Mouse (Mus musculus) left cerebral cortex, postnatal 4 days (tissue): ENCODE measurements around the gene Fbxo11. TPM values are rescaled to one million over a fixed set of nuclear protein-coding genes. Genes with fewer than 3 reads are reported as not detected.
"Not testable (repeated sequence)": the region's sequence is repeated elsewhere in the genome, so short reads cannot be mapped to it uniquely, and the experiment has no call there.

Experiments
- DNase-seq: peaks from one replicate; pipeline ENCODE4 v3.0.0-alpha.2; 2022
- intact Hi-C: fragments of 180-260 bp; cut with DNase I; formaldehyde crosslinking; loops from one replicate; pipeline ENCODE4 v1.15.1; 2025
- total RNA-seq, 2 experiments: library from RNA; stranded (reverse); gene quantifications; 2 replicates each; pipeline ENCODE4 v1.2.3; 2021

The Fbxo11 gene
- total RNA-seq, 2 experiments from 2014 or later = 128 to 142 TPM

DNA sequence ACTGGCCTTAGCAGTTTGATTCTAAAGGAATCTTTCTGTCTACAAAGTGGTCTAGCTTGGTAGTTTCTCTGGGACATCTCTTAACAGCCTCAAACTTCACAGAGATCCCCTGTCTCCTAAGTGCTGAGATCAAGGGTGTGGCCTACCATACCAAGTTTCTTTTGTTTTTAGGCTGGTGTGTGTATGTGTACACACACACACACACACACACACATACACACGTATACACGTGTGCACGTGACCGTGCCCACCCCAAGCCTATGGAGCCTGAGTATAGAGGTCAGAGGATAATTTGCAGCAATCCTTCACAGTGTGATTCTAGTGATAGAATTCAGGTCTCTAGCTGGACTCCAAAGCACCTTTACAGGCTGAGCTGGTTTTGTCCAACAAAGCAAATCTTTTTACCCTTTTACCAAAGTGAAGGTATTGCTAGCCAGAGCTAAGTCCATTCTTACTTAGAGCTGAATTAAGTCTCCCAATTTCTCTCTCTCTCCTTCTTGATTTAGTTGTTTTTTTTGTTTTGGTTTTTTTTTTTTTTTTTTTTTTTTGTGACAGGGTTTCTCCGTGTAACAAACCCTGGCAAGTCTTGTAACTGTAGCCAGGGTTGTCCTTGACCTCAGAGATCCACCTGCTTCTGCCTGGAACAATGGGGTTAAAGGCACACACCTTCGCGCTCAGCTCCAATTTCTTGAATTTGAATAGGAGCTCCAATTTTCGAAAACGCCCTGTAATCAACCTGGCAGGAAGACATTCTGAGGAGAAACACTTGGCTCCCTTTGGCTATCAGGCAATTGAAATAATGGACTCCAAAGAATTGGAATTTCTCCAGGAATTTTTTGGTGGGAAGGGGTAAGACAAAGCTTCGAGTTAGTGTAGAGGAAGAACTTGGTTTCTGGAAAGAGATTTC, 91.6 kb downstream of the Fbxo11 start:
- intact Hi-C loops = no loop called here
- no peak for DNase-seq

GRCm38 (mm10) chr17:87972856-87973255, 92.2 kb downstream of the Fbxo11 start:
- intact Hi-C loops = no loop called here
- DNase-seq = no peak

DNA sequence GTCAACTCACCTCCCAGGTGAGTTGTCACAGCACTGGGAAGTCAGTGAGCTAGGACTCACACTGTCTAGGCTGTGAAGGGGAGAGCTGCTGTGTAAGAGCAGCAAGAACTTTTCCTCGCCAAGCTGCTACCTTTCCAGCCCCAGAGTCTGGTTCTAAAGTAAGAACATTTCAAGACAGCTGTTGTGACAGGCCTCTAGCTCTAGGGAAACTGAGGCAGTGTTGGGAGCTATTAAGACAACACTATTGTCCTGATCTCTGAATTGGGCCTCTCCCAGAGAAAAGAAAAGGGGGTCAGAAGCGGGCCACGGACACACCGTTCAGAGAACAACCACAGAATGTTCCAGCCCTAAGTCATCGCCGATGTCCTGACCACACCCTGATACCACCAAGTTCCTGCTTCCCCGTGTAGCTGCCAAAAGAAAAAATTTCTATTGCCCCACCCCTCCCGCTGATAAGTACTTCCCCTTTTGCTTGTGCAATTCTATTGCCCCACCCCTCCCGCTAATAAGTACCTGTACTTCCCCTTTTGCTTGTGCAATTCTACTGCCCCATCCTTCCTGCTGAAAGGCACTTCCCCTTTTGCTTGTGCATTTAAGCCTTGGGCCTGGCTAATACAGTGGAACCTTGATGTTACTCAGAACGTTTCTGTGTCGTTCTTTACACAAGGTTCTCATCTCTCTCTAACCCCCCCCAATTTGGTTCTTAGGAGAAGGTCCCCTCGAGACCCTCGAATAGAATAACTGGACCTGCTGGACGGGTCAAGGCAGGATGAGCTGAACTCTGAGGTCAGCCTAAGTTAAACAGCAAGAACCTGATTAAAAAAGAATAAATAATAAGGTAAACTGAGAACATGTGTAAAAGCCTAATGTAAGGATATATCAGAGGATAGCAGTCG, 93.1 kb downstream of the Fbxo11 start:
- DNase-seq, intact Hi-C loops: not testable (repeated sequence)

GRCm38 (mm10) chr17:87968483-87968926, 96.6 kb downstream of the Fbxo11 start:
- intact Hi-C loops = not testable (repeated sequence)

GRCm38 (mm10) chr17:87963081-87964075, 101.7 kb downstream of the Fbxo11 start:
- DNase-seq = no peak
- intact Hi-C loops = no loop called here

More at GRCm38 (mm10) chr17:87968483-87968926, 96.6 kb downstream of the Fbxo11 start:
- not testable (repeated sequence) for DNase-seq

GRCm38 (mm10) chr17:87959931-87960330, 105.2 kb downstream of the Fbxo11 start:
- DNase-seq, intact Hi-C loops: not testable (repeated sequence)

DNA sequence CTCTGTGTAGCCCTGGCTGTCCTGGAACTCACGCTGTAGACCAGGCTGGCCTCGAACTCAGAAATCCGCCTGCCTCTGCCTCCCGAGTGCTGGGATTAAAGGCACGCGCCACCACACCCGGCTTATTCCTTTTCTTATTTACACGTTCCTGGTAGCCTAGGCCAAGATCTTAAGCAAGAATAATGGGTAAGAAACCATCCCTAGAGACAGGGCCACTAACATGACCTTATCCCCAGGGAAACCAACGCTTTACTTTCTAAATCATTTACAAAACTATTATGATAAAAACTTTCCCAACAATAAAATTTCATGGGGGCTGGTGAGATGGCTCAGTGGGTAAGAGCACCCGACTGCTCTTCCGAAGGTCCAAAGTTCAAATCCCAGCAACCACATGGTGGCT, 105.7 kb downstream of the Fbxo11 start:
- DNase-seq, intact Hi-C loops: not testable (repeated sequence)

DNA sequence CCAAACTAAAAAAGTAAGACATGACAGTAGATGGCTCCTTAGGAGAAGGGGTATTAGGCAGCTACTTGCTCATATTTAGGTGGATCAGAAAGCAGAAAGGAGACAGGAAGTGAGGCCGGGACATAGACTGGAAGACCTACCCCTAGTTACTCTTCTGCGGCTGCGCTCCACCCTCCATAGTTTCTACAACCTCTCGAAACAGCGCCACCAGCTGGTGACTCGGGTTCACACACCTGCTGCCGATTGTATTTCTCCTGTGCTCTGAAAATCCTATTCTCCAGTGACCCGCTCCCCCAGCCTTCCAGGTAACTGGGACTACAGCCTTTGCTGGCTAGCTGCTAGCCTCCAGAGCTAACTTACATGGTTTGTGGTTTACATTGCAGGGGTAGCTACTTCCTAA, 106.8 kb downstream of the Fbxo11 start:
- DNase-seq = peak; percentile 16
- intact Hi-C loops = no loop called here

DNA sequence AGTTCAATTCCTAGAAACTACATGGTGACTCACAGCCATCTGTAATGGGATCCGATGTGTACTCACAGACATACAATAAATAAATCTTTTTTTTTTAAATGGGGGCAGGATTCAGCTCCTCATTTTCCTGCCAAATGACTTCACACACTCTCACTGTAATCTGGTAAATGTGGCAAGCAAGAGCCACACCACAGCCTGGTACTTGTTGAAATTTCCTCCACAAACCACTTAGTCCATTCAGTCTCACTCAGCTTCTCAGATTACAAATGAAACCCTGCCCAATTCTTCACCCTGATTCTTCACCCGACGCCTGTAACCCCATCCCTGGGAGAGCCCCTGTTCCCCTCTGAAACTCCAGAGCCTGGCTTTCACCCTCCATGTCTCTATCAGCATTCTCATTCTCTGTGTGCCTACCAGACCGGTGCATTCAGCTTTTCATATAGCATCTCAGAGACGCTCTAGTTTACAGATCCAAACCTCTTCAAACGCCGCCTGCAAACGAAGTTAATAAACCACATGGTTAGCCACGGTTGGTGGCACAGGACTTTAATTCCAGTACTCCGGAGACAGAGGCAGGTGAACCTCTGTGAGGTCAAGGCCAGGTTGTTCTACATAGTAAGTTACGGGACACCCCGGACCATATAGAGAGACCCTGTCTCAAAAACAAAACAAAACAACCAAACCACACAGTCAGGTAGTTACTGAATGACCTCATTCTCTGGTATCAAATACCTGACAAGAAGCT, 107.8 kb downstream of the Fbxo11 start:
- intact Hi-C loops = no loop called here
- no peak for DNase-seq

DNA sequence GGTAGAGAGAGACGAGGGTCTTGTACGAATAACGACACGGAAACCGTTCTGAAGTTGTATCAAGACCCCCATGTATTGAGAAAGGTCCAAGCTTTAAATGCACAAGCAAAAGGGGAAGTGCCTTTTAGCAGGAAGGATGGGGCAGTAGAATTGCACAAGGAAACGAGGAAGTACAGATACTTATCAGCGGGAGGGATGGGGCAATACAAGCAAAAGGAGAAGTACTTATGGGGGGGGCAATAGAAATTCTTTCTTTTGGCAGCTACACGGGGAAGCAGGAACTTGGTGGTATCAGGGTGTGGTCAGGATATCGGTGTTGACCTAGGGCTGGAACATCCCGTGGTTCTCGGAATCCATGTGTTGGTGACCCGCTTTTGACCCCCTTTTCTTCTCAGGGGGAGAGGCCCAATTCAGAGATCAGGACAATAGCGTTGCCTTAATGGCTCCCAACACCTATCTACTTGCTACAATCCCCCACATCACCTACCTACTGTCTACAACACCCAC, 110.4 kb downstream of the Fbxo11 start:
- DNase-seq, intact Hi-C loops: not testable (repeated sequence)

GRCm38 (mm10) chr17:87948965-87949584, 116.0 kb downstream of the Fbxo11 start:
- intact Hi-C loops = loop anchor here (1.0 to 10.0 kb wide), 3 partner anchors 258 to 634 kb away; no protein-coding TSS in a partner anchor
- DNase-seq = peak; percentile 79

Other genes starting within 250 kb of the Fbxo11 start
- not detected for gene Rpl36-ps4, start 144.3 kb downstream of the Fbxo11 start, total RNA-seq
- 10 to 100 TPM; 20.7 to 21.0 TPM for gene Msh6, start 90.2 kb downstream of the Fbxo11 start, total RNA-seq